18 mouse cellular contexts compared by ENCODE assay signal in genomic region chr7:73643306-73643992, GRCm38 (mm10).
DNase-seq lines count a peak whose midpoint lies in the region; ATAC-seq lines count a peak whose summit lies in the region.
"Had no signal": no experiment of that assay in that cellular context is flagged by ENCODE, and none has a peak within 500 bp of the region (broad histone marks: within the 10 kb centered on the region; RNA-seq: fewer than 3 reads in every experiment).

No protein-coding gene starts in this region.

- no peaks in the 10 kb centered on the region for H3K36me3 ChIP-seq in midbrain, embryonic 11.5 days (ENCODE audit: control insufficient read depth, insufficient read depth, low read length)
- no peaks in the 10 kb centered on the region for H3K36me3 ChIP-seq in midbrain, embryonic 14.5 days (ENCODE audit: control insufficient read depth, insufficient read depth, low read length)
- H3K36me3 ChIP-seq in forebrain, embryonic 16.5 days (ENCODE audit: control insufficient read depth, insufficient read depth) = no peaks in the 10 kb centered on the region
- H3K36me3 ChIP-seq: hindbrain, embryonic 13.5 days; stomach, embryonic 15.5 days had no signal

- no peak overlapping the region for H3K27ac ChIP-seq in midbrain, embryonic 11.5 days (ENCODE audit: low read depth, low read length)
- H3K27ac ChIP-seq in midbrain, embryonic 14.5 days (replicated peaks; ENCODE audit: low read depth, low read length) = no peak overlapping the region
- H3K27ac ChIP-seq in forebrain, embryonic 16.5 days (ENCODE audit: low read length) = peak overlapping the region; percentile 84
- H3K27ac ChIP-seq: hindbrain, embryonic 13.5 days; stomach, embryonic 15.5 days had no signal

- peaks cover 8% of the 10 kb centered on the region for H3K4me1 ChIP-seq in midbrain, embryonic 11.5 days (ENCODE audit: control insufficient read depth, insufficient read depth, low read length)
- H3K4me1 ChIP-seq in midbrain, embryonic 14.5 days (ENCODE audit: control insufficient read depth, insufficient read depth, low read length) = peaks cover 5% of the 10 kb centered on the region; the same call in 1 of the 2 replicates
- peaks cover 45% of the 10 kb centered on the region for H3K4me1 ChIP-seq in forebrain, embryonic 16.5 days (replicated peaks; ENCODE audit: control insufficient read depth, insufficient read depth, low read length)
- H3K4me1 ChIP-seq: stomach, embryonic 15.5 days had no signal

- peaks cover 12% of the 10 kb centered on the region; the same call in 1 of the 2 replicates for H3K27me3 ChIP-seq in midbrain, embryonic 11.5 days (ENCODE audit: control insufficient read depth, insufficient read depth, low read length)
- peaks cover 16% of the 10 kb centered on the region for H3K27me3 ChIP-seq in midbrain, embryonic 14.5 days (ENCODE audit: control insufficient read depth, insufficient read depth, low read length)
- H3K27me3 ChIP-seq in forebrain, embryonic 16.5 days (replicated peaks; ENCODE audit: control insufficient read depth, insufficient read depth, low read length) = no peaks in the 10 kb centered on the region
- H3K27me3 ChIP-seq: stomach, embryonic 15.5 days had no signal

- H3K9ac ChIP-seq in midbrain, embryonic 11.5 days (ENCODE audit: low read length) = no peak overlapping the region
- H3K9ac ChIP-seq in midbrain, embryonic 14.5 days (replicated peaks; ENCODE audit: low read length) = no peak overlapping the region
- H3K9ac ChIP-seq in forebrain, embryonic 16.5 days (replicated peaks; ENCODE audit: low read depth, low read length) = no peak overlapping the region
- H3K9ac ChIP-seq: hindbrain, embryonic 13.5 days; lung, embryonic 14.5 days; stomach, embryonic 15.5 days had no signal

- no peak overlapping the region for H3K4me2 ChIP-seq in midbrain, embryonic 11.5 days
- H3K4me2 ChIP-seq in midbrain, embryonic 14.5 days (ENCODE audit: low read length) = no peak overlapping the region
- no peak overlapping the region for H3K4me2 ChIP-seq in forebrain, embryonic 16.5 days (ENCODE audit: low read length)
- H3K4me2 ChIP-seq: hindbrain, embryonic 13.5 days; lung, embryonic 14.5 days; stomach, embryonic 15.5 days had no signal

- H3K4me3 ChIP-seq in midbrain, embryonic 11.5 days (ENCODE audit: low read depth, low read length) = no peak overlapping the region
- H3K4me3 ChIP-seq in midbrain, embryonic 14.5 days (replicated peaks; ENCODE audit: low read depth, low read length) = no peak overlapping the region
- H3K4me3 ChIP-seq in forebrain, embryonic 16.5 days (replicated peaks; ENCODE audit: low read length) = no peak overlapping the region
- H3K4me3 ChIP-seq: hindbrain, embryonic 13.5 days; stomach, embryonic 15.5 days had no signal

- peak; percentile 75 for DNase-seq in midbrain, embryonic 11.5 days (ENCODE audit: low spot score, missing footprints)
- no peak for DNase-seq in midbrain, embryonic 14.5 days
- DNase-seq in A20 (ENCODE audit: low read depth, low spot score) (peak; percentile 42), R1 (ENCODE audit: low read depth, low spot score) (peak; percentile 58)
- no peak for DNase-seq in layer of hippocampus, postnatal 36 days
- DNase-seq in lung, postnatal 4 days = no peak
- no peak for DNase-seq in frontal cortex, postnatal 36 days (ENCODE audit: low spot score in 2 of 2)
- DNase-seq: adrenal gland, postnatal 25 days; cerebellum, adult 9-10 months; heart, adult 11 months; kidney, adult 18-20 months; kidney, postnatal 36 days; lung, embryonic 14.5 days; right cerebral cortex, postnatal 25 days had no signal

- WGBS in midbrain, embryonic 11.5 days = 81% methylated on average over 19 of the region's 19 CpGs
- WGBS in midbrain, embryonic 14.5 days = 78% methylated on average over 19 of the region's 19 CpGs
- WGBS in forebrain, embryonic 16.5 days = 66% methylated on average over 19 of the region's 19 CpGs

- ATAC-seq in midbrain, embryonic 11.5 days (ENCODE audit: low FRiP score) = peak; percentile 35; the same call in 1 of the 2 replicates
- no peak for ATAC-seq in midbrain, embryonic 14.5 days (ENCODE audit: low FRiP score, low TSS enrichment)
- no peak for ATAC-seq in forebrain, embryonic 16.5 days
- ATAC-seq: activated CD4-positive, CD25-positive, alpha-beta regulatory T cell, adult 4 months had no signal

- no peaks in the 10 kb centered on the region for H3K9me3 ChIP-seq in midbrain, embryonic 11.5 days (ENCODE audit: control insufficient read depth, low read length)
- no peaks in the 10 kb centered on the region for H3K9me3 ChIP-seq in midbrain, embryonic 14.5 days (ENCODE audit: control insufficient read depth, low read length)
- no peaks in the 10 kb centered on the region for H3K9me3 ChIP-seq in forebrain, embryonic 16.5 days (ENCODE audit: control insufficient read depth, low read length)
- H3K9me3 ChIP-seq: hindbrain, embryonic 13.5 days; stomach, embryonic 15.5 days had no signal

Comparison
In these comparisons a context has a peak if more than half of its experiments do, and no peak if none do; other contexts are left out.
1. DNase-seq: peak in midbrain, embryonic 11.5 days (single experiment), A20 (single experiment) and R1 (single experiment); none in midbrain, embryonic 14.5 days (single experiment), layer of hippocampus, postnatal 36 days (0 of 2), lung, postnatal 4 days (0 of 2) and frontal cortex, postnatal 36 days (0 of 2).